Mouse (Mus musculus) kidney, adult 9 months (tissue): ENCODE results near the gene Gan.
A peak's percentile ranks its signal among the peaks of the same experiment; 100 is the strongest.

Experiments
- DNase-seq: peaks from one replicate; pipeline ENCODE4 v3.0.0; 2022

The Gan gene

GRCm38 (mm10) chr8:117256292-117256938 lies 98.5 kb downstream of the Gan start:
- DNase-seq = peak; percentile 95

GRCm38 (mm10) chr8:117257029-117257820 lies 99.3 kb downstream of the Gan start, which contains the start of gene Cmip:
Gene Cmip, plus strand, starts transcription at chr8:117257064.
- DNase-seq = peak; percentile 54

- peak; percentile 60 for DNase-seq
Measured at GRCm38 (mm10) chr8:117257821-117258575, 100.1 kb downstream of the Gan start.

GRCm38 (mm10) chr8:117258576-117259040 lies 100.7 kb downstream of the Gan start:
- DNase-seq = peak; percentile 57

GRCm38 (mm10) chr8:117259431-117260001 lies 101.6 kb downstream of the Gan start:
- DNase-seq = peak; percentile 79

GRCm38 (mm10) chr8:117260234-117260929 lies 102.4 kb downstream of the Gan start:
- peak; percentile 96 for DNase-seq

GRCm38 (mm10) chr8:117260930-117261475 lies 103.1 kb downstream of the Gan start:
- peak; percentile 36 for DNase-seq

- DNase-seq = peak; percentile 41
Measured at GRCm38 (mm10) chr8:117261702-117262101, 103.8 kb downstream of the Gan start.

- DNase-seq = no peak
Measured at GRCm38 (mm10) chr8:117262685-117263084, 104.8 kb downstream of the Gan start.

GRCm38 (mm10) chr8:117263442-117263841 lies 105.5 kb downstream of the Gan start:
- DNase-seq = no peak

GRCm38 (mm10) chr8:117265079-117265478 lies 107.1 kb downstream of the Gan start:
- DNase-seq = no peak
